Mouse (Mus musculus) forelimb bud, embryonic 11.5 days (tissue): ENCODE measurements at regions not wholly inside any gene's neighbourhood (a gene's known extent, or its start where the extent isn't known, plus 50 kb on each side); places are given as distances from the start of the nearest gene placed in this dataset.
A peak's percentile ranks its signal among the peaks of the same experiment; 100 is the strongest.

Experiments used
- DNase-seq: peaks from one replicate; pipeline ENCODE4 v3.0.0-alpha.2; 2012; ENCODE audit warnings: low read depth, low spot score

DNA sequence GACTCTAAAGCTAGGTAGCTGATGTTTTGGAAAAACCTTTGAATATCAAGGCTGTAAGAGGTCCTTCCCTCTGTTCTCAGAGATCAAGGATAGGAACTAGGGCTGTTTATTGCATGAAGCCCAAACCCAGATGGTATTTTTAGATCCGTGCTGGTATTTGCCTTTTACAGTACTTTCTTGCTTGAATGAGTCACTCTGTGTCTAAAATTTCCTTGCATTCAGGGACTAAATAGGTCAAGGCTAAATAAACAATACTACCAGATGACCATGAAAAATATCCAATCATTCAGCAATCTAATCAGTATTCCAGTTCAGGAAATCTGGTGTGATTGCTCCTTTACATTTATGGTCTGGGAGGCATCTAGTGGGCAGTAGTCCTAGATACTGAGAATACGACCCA lies 243.6 kb downstream of the Btg1 start:
- DNase-seq, result no peak

DNA sequence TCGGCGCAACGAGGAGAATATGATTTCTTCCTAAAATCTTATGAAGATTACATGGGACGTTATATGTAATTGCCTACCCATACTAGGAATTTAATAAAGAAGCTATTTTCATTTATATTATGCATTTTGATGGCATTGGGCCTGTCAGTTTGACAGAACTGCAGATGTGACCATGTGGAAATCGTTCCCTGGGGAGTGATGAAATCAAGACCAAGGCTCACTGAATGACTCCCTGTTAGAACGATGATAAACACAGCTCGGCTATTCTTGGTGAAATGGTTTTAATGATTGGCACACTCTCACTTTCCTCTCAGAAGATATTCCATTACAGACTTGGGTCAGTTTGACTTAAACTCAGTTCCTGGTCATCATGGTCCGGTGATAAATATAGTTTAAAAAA lies 246.4 kb downstream of the Btg1 start:
- no peak for DNase-seq

DNA sequence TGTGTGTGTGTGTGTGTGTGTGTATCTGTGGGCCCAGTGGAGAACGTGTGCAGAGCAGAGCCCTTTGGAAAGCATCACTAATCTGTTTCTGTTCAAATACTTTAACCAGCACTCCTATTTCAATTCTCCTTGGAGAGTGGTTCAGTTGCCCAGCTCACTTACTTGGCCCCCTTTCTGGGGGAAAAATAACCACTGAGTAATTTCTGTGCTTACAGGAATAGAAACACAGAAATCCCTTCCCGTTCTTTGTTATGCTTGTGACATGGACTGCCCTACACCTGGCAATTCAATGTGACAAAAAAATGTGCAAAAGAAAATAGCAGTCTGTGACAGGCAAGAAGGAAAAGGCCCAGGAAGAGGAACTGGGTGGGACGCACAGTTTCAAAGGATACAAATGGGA lies 249.7 kb downstream of the Btg1 start:
- DNase-seq, result no peak

DNA sequence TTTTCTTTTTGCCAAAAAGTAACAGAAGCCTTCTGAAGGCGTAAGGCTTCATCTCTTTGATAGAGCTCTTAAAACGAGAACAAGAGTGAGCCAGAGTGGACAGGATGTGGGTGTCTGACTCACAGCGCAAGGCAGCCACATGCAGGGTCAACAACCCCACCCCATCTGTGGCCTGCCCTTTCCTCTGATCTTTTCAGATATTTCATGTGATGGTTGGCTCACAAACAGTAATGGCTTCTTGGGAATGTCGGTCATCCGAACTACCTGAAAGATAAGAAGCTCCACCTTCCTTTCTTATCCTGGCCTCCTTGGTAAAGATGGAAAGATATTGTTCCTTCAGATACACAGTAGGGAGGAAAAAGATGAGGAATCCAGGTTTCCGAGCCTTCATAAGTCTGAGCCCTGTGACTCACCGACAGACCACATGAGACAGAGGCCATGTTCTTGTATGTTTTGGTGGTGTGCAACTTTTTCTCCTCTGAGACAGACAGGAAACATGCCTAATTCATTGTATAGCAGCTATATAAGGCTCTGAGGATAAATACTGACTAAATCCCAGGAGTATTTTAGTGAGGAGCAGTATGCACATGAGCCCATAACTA lies 254.9 kb downstream of the Btg1 start:
- DNase-seq, result no peak

DNA sequence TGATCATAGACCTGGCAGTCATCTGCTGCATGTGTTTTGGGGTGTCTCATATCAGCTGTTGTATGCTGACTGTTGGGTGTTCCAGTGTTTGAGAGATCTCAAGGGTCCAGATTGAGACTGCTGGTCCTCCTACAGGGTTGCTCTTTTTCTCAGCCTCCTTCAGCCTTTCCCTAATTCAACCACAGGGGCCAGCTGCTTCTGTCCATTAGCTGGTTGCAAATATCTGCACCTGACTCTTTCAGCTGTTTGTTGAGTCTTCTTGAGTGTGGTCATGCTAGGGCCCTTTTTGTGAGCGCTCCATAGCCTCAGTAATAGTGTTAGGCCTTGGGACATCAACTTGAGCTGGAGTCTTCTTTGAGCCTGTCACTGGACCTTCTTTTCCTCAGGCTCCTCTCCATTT lies 257.8 kb downstream of the Btg1 start:
- DNase-seq, result no peak

DNA sequence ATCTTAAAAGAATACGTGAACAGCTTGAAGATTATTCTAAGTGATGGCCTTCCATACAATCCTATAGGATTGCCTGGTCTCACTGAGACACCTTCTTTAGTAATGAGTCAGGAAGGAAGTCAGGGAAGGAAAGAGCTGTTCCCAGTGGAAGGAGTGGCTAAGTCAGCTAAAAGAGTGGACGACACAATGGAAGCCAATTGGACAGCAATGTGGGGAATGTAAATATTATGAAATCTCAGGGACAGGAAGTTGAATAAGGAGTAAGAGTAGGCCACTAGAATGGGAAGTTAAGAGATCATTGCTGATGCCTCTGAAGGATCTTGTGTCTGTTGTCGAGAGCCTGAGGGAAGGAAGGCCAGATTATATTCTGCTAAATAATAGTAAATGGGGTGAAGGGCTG lies 258.9 kb downstream of the Btg1 start:
- no peak for DNase-seq

DNA sequence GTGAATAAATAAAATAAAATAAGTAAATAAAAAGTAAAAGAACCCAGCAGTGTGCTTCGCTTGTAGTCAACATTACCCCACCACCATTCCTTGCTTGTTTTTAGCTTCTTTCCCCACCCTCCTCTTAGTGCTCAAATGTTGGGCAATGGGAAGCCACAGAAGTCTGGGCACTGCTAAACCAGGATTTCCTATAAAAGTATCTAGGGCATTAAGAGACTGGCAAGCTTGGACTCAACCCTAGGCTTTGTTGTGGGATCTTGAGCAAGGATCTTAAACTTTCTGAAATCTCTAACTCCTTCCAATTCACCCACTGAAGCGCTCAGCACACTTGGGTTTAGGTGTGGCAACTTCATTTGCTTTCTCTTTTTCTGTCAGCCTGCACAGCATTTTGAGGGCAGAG lies 262.6 kb downstream of the Btg1 start:
- DNase-seq, result no peak

DNA sequence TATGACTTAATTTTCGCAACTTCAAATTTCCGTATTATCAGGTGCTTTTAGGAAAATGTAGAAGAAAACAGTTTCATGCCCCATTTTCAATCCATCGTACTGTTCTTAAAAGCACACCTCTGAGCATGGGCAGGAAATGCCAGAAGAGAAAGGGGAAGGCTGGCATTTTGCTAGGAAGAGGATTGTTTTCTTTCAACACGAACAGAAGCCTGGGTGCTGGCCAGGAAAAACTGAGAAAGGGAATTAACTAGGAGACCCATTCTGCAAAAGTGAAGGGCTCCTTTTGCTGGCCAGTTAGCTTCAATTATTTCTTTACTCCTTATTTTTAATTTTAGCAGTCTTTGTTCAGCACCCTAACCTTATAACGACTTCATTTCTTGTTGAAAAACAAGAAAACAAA lies 264.0 kb downstream of the Btg1 start:
- DNase-seq, result no peak

DNA sequence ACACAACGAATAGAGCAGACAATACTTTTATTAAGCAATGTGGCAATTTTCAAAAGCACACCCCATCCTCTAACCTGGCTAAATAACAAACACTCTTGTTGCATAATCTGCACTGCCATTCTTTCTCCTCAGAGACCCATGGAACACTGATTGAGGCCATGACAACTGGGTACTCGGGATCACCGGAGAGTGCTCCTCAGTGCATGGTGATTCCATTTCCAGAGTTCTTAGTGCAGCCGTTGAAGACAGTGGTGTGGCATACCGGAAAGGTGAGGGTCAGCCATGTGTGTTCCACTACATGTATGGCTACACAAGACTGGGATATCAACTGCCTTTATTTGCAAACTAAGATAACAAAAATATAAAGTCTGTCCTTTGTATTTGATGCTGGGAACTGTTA lies 264.4 kb downstream of the Btg1 start:
- no peak for DNase-seq

DNA sequence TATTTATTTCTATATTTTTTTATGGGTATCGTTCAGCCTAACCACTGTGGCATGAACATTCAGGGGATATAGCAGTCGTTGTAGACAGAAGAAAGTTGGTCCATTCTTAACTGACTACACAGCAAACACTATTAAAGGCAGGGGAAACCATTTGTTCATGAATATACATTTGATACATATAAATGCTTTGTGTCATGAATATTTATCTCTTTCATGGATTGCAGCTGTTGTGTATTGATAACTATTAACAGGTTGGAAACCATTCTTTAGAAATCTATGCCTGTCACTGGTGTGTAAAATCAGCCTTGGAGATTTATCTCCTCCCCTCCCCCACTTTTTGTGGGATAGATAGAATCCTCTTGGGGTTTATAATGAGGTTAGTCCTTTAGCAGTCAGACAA lies 264.9 kb downstream of the Btg1 start:
- DNase-seq, result no peak

DNA sequence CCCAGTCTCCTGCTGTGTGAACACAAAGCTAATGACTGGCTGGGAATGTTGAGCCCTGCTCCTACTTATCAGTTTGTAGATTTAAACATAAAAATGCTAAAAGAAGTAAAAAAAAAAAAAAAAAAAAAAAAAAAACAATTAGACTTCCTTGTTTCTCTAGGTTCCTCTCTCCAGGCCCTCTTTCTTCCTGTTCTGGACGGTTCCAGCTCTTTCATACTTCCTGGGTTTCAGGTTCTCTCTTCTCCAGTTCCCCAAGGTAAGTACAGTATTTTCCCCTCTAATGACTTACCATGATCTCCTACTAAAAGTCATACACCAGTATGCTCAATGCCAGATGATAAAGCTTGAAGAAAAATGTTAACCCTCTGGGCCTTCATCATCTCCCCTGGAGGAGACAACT lies 284.3 kb downstream of the Btg1 start:
- DNase-seq, result no peak

DNA sequence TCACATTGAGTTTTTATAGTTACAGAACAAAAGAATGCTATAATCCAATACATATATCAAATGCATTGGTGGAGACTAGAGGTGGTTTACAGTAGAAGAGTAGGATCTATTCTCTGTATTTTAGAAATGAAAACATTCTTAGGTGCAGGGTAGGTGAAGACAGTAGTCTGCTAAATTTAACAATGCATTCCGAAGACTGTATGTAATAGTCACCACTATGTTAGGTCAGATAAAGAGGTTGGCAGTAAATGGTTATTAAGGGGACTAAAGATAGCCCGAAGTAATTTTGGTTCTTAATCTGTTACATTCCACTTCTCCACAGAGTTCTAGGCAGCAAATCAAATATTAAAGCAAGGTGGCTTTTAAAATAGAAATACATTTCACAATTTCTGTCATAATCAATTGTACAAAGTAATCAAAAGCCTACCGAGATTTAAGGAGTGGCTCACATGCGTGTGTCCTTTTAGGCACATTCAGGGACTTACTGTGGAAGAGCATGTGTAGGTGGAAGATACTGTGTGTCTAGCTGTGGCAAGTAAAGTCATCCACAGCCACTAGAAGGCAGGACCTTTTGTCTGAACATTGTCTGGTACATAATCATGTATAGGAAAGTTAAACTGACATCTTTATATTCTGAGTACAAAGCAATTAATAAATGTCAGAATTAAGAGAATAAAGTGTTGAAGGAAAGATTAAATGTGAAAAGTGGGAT lies 288.4 kb downstream of the Btg1 start:
- DNase-seq, result no peak

DNA sequence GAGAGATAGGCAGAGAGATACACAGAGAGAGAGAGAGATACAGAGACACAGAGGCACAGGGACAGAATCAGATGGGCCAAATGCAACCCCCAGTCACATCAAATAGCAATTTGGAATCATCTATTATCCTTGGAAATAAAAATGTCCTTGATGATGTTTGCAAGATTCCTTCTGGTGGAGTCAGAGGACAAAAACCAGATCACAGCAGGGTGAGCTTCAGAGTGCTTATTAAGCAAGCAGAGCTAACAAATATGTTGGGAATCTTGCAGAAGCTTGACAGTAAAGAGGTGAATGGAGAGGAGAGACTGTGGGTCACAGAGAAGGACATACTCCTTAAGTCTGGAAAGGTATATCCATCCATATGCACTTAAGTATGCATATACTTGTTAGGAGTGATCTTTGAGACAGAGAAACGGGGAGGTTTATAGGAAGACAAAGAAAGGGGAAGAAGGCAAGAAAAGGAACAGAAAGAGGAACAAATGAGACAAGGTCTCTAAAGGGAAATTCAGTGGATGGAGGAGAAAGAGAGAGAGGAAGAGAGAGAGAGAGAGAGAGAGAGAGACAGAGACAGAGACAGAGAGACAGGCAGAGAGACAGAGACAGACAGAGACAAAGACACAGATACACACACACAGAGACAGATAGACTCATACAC lies 293.0 kb downstream of the Btg1 start:
- DNase-seq, result no peak

DNA sequence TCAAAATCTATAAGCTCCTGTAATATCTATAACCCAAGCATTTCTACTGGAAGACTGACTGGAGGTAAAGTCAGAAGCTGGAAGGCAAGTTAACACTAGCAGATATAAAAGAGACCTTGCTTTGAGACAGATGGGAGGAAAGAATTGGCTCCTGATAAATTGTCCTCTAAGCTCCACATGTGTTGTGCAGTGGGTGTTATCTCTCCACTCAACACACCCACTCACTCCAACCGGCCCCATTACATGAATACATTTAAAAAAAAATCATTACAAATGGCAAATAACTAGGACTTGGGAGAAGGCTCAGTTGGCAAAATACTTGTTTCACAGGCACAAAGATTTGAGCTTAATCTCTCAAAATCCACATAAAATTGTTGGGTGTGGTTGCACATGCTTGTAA lies 304.4 kb downstream of the Btg1 start:
- DNase-seq, result no peak

DNA sequence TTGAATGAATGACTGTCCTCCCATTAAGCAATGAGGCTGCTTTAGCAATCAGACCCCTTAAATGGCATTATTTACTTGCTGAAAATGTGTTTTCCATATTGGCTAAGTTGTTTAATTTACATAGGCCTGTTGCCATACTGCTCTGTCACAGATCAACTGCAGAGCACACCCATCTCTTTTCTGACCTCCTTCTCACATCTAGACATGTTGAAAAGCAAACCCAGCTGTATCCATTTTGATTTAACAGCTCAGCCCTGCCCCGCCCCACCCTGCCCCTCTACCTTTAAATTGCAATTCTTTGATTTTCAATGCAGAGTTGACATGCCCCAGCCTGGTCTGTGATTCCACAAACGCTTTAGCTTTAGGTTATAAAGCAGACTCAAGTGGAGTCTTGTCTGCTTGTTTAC lies 307.5 kb downstream of the Btg1 start:
- DNase-seq, result no peak

DNA sequence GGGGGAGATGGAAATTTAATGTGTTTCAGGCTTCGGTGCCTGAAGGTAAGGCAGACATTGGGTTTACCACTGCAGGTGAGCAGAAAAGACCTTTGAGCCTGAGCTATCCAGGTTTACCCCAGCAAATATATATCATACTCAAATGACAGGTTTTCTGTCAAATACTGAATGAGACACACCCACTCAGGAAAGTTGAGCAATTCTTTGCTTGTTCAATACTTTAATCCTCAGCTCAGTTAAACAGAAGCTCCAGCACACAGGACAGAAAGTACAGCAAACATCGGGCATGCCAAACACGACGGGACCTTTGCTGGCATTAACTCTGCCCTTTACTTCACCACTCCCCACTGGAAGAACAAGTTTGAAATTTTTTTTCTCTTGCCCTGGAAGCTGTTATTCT lies 307.9 kb downstream of the Btg1 start:
- DNase-seq, result peak; percentile 13

DNA sequence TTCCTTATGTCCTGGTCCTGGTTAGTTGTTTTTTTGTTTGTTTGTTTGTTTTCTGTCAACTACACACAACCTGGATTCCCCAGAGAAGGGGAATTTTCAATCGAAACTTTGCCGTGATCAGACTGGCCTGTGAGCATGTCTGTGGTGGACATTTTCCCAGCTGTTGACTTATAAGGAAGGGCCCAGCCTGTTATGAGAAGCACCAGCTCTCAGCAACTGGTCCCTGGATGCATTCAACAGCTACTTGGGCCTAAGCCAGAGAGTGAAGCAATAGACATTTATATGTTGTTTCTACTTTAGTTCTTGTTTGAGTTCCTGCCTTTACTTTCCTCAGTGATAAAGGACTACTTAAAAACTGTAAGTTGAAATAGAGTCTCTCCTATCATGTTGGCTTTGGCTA lies 309.0 kb downstream of the Btg1 start:
- no peak for DNase-seq

DNA sequence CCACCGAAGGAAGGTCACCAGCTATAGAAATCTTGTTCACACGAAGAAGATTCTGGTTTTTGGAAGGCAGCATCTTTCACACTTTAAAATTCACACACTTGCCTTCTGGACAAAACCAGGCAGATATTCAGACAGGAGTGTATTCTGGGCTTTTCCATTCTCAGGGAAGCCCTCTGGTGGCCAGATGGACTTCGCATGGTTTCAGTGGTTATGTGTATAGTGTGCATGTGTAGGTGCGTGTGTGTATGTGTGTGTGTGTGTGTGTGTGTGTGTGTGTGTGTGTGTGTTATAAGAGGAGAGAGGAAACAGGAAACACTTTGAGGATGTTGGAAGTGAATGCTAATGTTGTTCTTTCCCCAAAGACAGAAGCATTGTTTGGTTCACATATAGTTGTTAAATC lies 317.9 kb downstream of the Btg1 start:
- peak; percentile 27 for DNase-seq

DNA sequence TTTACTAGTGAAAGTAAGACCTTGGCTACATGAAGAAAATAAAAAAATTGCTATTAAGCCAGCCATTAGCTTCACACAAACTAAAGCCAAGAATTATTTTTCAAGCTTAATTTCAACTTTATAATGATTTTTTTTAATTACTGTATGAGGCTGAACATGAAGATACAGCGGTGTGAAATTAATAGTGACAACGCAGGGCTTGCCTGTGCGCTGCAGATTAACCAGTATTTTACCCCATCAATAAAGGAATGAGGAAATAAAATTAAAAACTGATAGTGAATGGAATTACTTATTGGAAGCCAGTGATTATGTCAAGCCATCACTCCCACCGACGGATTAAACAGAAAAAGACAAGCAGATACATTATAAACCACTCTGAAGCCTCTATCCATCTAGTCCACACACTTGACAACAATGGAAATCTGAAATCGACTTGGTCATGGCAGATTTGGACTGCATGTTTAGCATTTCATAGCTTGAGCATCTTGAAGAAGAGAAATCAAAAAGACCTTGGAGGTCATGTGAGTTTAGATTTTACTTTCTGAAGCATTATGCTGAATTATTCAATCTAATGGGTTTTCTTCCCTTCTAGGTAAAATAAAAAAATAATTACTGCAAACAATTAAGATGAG lies 324.2 kb downstream of the Btg1 start:
- no peak for DNase-seq

DNA sequence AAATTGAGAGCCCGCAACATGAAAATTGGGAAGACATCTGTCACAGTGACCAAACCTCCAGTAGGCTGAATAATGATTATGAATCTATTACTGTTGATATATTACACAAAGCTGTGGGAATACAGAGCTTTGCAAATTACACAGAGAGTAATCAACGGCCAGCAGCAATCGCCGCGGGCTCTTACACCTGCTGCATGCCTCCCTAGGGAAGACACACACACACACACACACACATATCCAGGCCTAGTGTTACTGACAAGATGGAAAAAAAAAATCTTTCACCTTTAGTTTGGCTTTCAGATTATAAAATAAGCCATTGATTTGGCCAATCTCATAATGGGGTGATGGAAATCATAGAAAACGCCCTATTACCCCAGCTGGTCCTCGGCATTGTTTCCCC lies 327.4 kb downstream of the Btg1 start:
- no peak for DNase-seq

DNA sequence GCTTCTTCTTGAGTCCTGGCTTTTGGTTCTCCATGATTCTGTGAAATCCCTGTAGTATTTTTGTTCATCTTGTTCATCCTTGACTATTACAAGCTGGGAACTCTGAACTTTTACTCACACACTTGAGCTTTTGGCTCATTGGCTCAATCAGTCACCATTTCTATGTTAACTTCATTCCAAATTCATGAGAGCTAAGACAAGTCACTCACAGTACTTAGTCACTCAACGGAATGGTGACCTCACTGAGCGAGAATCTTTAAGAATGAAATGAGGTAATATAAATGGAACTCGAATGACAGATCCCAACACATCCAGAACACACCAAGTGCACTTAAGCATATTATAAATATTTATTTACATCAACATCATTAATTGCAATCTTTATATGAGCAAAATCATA lies 331.2 kb downstream of the Btg1 start:
- DNase-seq, result no peak

DNA sequence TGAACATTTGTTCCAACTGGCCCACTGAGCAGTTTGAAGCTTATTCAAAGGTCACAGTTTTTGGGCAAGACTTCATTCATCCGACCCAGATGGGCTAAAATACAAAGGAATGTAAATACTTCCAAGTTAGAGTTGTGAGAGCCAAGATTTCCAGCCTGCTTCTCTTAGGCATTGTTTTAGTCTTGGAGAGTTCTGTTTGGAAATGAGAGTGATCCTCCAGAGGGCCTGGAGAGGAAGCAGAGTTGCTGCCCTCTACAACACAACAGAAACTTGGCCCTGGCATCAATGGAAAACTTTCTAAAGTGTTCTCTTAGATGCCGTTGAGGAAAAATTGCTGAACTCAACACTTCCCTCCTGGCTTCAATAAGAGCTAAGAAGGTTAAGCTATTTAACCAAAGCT lies 332.1 kb downstream of the Btg1 start:
- DNase-seq, result no peak
